Mouse (Mus musculus): ENCODE measurements around the gene Bst1.
A peak's percentile ranks its signal among the peaks of the same experiment; 100 is the strongest.

Bst1 gene

GRCm38 (mm10) chr5:43814536-43814935, 4.1 kb upstream of the Bst1 start:
- DNase-seq = no peak

GRCm38 (mm10) chr5:43815769-43816168, 2.9 kb upstream of the Bst1 start:
- no peak for DNase-seq

- no peak for DNase-seq
Observed at GRCm38 (mm10) chr5:43820785-43821184, 2.1 kb downstream of the Bst1 start.

- no peak for DNase-seq
Observed at GRCm38 (mm10) chr5:43821538-43821937, 2.9 kb downstream of the Bst1 start, which contains the start of gene Fbxl5. Fbxl5 (minus strand) TSS chr5:43821638.

- no peak for DNase-seq
Observed at GRCm38 (mm10) chr5:43822199-43822598, 3.5 kb downstream of the Bst1 start.

- DNase-seq = no peak
Observed at GRCm38 (mm10) chr5:43822824-43823223, 4.1 kb downstream of the Bst1 start.

- DNase-seq = no peak
Observed at GRCm38 (mm10) chr5:43824580-43824979, 5.9 kb downstream of the Bst1 start.

- no peak for DNase-seq
Observed at GRCm38 (mm10) chr5:43826883-43827282, 8.2 kb downstream of the Bst1 start.

- DNase-seq = no peak
Observed at GRCm38 (mm10) chr5:43827366-43827765, 8.7 kb downstream of the Bst1 start.

- DNase-seq = peak; percentile 21 to 24
Observed at GRCm38 (mm10) chr5:43836590-43836989, 17.9 kb downstream of the Bst1 start.

- DNase-seq = peak; percentile 47 to 58
Observed at GRCm38 (mm10) chr5:43837372-43837771, 18.7 kb downstream of the Bst1 start.

- peak; percentile 36 to 48 for DNase-seq
Observed at GRCm38 (mm10) chr5:43841144-43842010, 22.7 kb downstream of the Bst1 start.

- peak in 1 of 2 experiments; percentile 9 for DNase-seq
Observed at GRCm38 (mm10) chr5:43842011-43842285, 23.3 kb downstream of the Bst1 start.

- no peak for DNase-seq
Observed at GRCm38 (mm10) chr5:43842576-43843155, 24.0 kb downstream of the Bst1 start.

GRCm38 (mm10) chr5:43845083-43845482, 26.4 kb downstream of the Bst1 start:
- DNase-seq = no peak

- no peak for DNase-seq
Observed at GRCm38 (mm10) chr5:43845646-43846045, 27.0 kb downstream of the Bst1 start.

GRCm38 (mm10) chr5:43846227-43846626, 27.5 kb downstream of the Bst1 start:
- DNase-seq = no peak

GRCm38 (mm10) chr5:43847555-43847954, 28.9 kb downstream of the Bst1 start:
- no peak for DNase-seq

GRCm38 (mm10) chr5:43848275-43848674, 29.6 kb downstream of the Bst1 start:
- no peak for DNase-seq

- DNase-seq = no peak
Observed at GRCm38 (mm10) chr5:43853096-43853867, 34.6 kb downstream of the Bst1 start.

- DNase-seq = no peak
Observed at GRCm38 (mm10) chr5:43853868-43854488, 35.3 kb downstream of the Bst1 start.

GRCm38 (mm10) chr5:43855769-43856168, 37.1 kb downstream of the Bst1 start:
- no peak for DNase-seq

- no peak for DNase-seq
Observed at GRCm38 (mm10) chr5:43859663-43860062, 41.0 kb downstream of the Bst1 start.

Data from cerebellum, adult 18-20 months (tissue).